Mouse (Mus musculus): ENCODE results near the gene Pnpla1. TPM values are rescaled to one million over a fixed set of nuclear protein-coding genes. Genes with fewer than 3 reads are reported as not detected.
A peak's percentile ranks its signal among the peaks of the same experiment; 100 is the strongest.
"Not testable (repeated sequence)": the region's sequence is repeated elsewhere in the genome, so short reads cannot be mapped to it uniquely, and the experiment has no call there.

Pnpla1 gene
- polyA plus RNA-seq, 1 experiment, result not detected

DNA sequence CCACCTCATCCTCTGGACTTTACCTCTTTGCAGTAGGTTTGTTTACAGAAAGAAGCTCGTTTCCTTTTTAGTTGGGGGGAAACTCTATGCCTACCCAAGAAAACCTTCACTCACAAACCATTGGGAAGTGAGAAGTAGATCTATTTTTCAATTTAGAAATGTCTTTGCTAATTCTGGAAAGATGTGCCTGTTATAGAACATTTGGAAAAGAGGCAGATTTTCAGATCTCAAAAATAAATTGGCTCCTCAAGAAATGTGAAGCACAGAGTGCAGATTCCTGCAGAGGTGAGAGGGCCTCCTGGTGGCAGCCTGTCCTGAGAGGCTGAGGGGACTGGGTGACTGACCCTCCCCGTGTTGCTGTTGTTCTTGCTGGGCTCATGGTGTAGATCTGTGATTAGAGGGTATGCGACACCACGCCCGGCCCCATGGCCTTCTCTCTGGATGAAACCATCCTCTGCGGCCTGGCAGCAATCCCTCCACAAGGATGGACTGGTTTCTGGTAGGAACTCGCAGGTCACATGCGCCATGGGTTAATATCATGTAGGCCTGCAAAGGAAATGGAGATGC, 30.5 kb upstream of the Pnpla1 start:
- Histone ChIP-seq H3K27ac (ENCODE audit: insufficient read depth, low read length) (no peak overlapping the region), H3K36me3 (ENCODE audit: control insufficient read depth, insufficient read depth, low read length) (peaks cover 29% of the 10 kb centered on the region), H3K27me3 (ENCODE audit: control insufficient read depth, insufficient read depth, low read length) (no peaks in the 10 kb centered on the region), H3K4me1 (ENCODE audit: control insufficient read depth, insufficient read depth, insufficient read length) (no peaks in the 10 kb centered on the region), H3K4me3 (ENCODE audit: extremely low read depth, insufficient read depth, insufficient read length) (no peak overlapping the region)
- TF ChIP-seq POLR2A (IDR thresholded peaks at IDR 0.05; ENCODE audit: low read depth, low read length), result no peak
- no peak for TF ChIP-seq CTCF (IDR thresholded peaks at IDR 0.05; ENCODE audit: extremely low read depth, insufficient read depth, insufficient read length, insufficient replicate concordance)
- WGBS, result 87% methylated on average over 8 of the region's 8 CpGs
- DNase-seq (ENCODE audit: low read depth in 1 of 2, low spot score in 2 of 2), result no peak

DNA sequence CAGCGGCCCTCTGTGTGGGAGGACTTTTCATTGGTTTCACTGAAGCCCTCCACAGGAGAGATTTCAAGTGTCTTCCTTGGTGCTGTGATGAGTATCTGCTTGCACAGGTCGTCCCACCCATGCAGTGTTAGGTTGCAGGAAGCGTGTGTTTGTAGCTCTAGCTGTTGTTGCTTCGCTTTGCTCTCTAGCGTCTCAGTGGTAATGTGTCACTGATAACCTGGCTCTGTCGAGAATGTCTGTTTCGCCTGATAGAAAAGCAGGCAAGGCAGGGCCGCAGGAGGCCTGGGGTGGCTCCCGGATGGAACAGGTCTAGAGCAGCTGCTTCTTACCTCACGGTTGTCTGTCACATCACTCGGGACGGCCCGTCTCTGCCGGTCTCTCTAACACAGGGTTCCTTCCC, 29.1 kb upstream of the Pnpla1 start:
- 78% methylated on average over 14 of the region's 14 CpGs for WGBS
- Histone ChIP-seq H3K27me3 (ENCODE audit: control insufficient read depth, insufficient read depth, low read length) (no peaks in the 10 kb centered on the region), H3K4me1 (ENCODE audit: control insufficient read depth, insufficient read depth, insufficient read length) (no peaks in the 10 kb centered on the region), H3K27ac (ENCODE audit: insufficient read depth, low read length) (peak overlapping the region; percentile 52; the same call in 1 of the 2 replicates), H3K4me3 (ENCODE audit: extremely low read depth, insufficient read depth, insufficient read length) (no peak overlapping the region), H3K36me3 (ENCODE audit: control insufficient read depth, insufficient read depth, low read length) (peaks cover 24% of the 10 kb centered on the region)
- TF ChIP-seq POLR2A (IDR thresholded peaks at IDR 0.05; ENCODE audit: low read depth, low read length) (no peak), CTCF (IDR thresholded peaks at IDR 0.05; ENCODE audit: extremely low read depth, insufficient read depth, insufficient read length, insufficient replicate concordance) (no peak)
- no peak for DNase-seq (ENCODE audit: low read depth in 1 of 2, low spot score in 2 of 2)

DNA sequence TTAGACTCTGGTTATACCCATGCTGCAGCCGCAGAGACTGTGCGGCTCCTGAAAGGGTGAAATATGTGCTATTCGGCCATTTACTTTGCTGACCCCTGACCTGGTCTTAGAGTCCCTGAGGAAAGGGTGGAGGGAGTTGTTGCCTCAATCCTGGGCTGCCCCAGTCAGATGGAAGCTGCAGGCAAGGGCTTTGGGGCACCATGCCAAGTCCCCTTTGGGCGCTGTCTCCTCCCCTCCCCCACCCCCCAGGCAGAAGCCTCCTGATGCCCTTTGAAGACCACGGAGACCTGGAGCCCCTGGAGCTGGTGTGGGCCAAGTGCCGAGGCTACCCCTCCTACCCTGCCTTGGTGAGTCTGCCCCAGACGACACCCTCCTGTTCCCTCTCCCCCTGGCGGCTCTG, 27.1 kb upstream of the Pnpla1 start:
- Histone ChIP-seq H3K4me3 (ENCODE audit: extremely low read depth, insufficient read depth, insufficient read length) (no peak overlapping the region), H3K36me3 (ENCODE audit: control insufficient read depth, insufficient read depth, low read length) (peaks cover 19% of the 10 kb centered on the region), H3K27ac (ENCODE audit: insufficient read depth, low read length) (no peak overlapping the region), H3K4me1 (ENCODE audit: control insufficient read depth, insufficient read depth, insufficient read length) (no peaks in the 10 kb centered on the region), H3K27me3 (ENCODE audit: control insufficient read depth, insufficient read depth, low read length) (no peaks in the 10 kb centered on the region)
- no peak for DNase-seq (ENCODE audit: low read depth in 1 of 2, low spot score in 2 of 2)
- TF ChIP-seq POLR2A (IDR thresholded peaks at IDR 0.05; ENCODE audit: low read depth, low read length), result no peak
- no peak for TF ChIP-seq CTCF (IDR thresholded peaks at IDR 0.05; ENCODE audit: extremely low read depth, insufficient read depth, insufficient read length, insufficient replicate concordance)
- 93% methylated on average over 8 of the region's 8 CpGs for WGBS

DNA sequence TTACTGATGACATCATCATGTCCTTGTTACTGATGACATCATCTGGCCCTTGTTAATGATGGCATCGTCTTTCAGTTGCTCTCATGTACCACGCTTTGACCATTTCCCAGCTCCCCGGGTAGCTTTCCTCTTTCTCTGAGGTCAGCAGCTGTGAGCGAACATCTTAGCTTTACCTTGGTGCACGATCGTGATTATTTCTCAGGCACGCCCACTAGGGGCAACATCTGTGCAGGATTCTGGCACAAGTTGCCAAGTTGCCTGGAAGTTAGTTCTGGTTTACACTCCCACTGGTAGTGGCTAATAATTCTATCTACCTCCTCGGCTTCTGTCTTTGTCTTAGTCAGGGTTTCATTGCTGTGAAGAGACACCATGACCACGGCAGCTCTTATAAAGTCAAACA, 26.2 kb upstream of the Pnpla1 start:
- Histone ChIP-seq H3K27me3 (ENCODE audit: control insufficient read depth, insufficient read depth, low read length) (no peaks in the 10 kb centered on the region), H3K4me3 (ENCODE audit: extremely low read depth, insufficient read depth, insufficient read length) (no peak overlapping the region), H3K36me3 (ENCODE audit: control insufficient read depth, insufficient read depth, low read length) (peaks cover 26% of the 10 kb centered on the region), H3K4me1 (ENCODE audit: control insufficient read depth, insufficient read depth, insufficient read length) (no peaks in the 10 kb centered on the region), H3K27ac (ENCODE audit: insufficient read depth, low read length) (no peak overlapping the region)
- TF ChIP-seq POLR2A (IDR thresholded peaks at IDR 0.05; ENCODE audit: low read depth, low read length) (no peak), CTCF (IDR thresholded peaks at IDR 0.05; ENCODE audit: extremely low read depth, insufficient read depth, insufficient read length, insufficient replicate concordance) (no peak)
- no peak for DNase-seq (ENCODE audit: low read depth in 1 of 2, low spot score in 2 of 2)
- WGBS, result 87% methylated on average over 9 of the region's 9 CpGs

DNA sequence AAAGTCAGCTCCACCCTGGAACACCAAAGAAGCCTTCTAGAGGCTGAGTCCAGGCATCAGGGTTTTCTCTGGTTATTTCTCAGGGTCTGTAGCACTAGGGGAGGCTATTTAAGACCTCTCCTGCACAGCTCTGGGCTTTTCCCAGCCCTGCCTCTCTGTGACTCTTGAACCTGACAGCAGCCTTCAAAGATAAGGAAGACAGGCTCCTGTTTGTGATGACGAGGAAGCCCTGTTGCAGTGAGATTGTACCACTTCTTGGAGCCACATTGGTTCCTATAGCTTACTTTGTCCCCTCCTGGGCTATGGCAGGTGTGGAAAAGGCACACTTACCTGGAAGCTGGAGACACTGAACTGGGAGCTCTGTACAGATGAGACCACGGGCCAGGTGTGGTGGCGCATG, 25.3 kb upstream of the Pnpla1 start:
- 88% methylated on average over 3 of the region's 3 CpGs for WGBS
- no peak for DNase-seq (ENCODE audit: low read depth in 1 of 2, low spot score in 2 of 2)
- H3K27me3 ChIP-seq (ENCODE audit: control insufficient read depth, insufficient read depth, low read length), result no peaks in the 10 kb centered on the region
- H3K4me1 ChIP-seq (ENCODE audit: control insufficient read depth, insufficient read depth, insufficient read length), result no peaks in the 10 kb centered on the region
- H3K36me3 ChIP-seq (ENCODE audit: control insufficient read depth, insufficient read depth, low read length), result peaks cover 31% of the 10 kb centered on the region
- no peak overlapping the region for H3K4me3 ChIP-seq (ENCODE audit: extremely low read depth, insufficient read depth, insufficient read length)
- no peak overlapping the region for H3K27ac ChIP-seq (ENCODE audit: insufficient read depth, low read length)
- TF ChIP-seq CTCF (IDR thresholded peaks at IDR 0.05; ENCODE audit: extremely low read depth, insufficient read depth, insufficient read length, insufficient replicate concordance) (no peak), POLR2A (IDR thresholded peaks at IDR 0.05; ENCODE audit: low read depth, low read length) (no peak)

DNA sequence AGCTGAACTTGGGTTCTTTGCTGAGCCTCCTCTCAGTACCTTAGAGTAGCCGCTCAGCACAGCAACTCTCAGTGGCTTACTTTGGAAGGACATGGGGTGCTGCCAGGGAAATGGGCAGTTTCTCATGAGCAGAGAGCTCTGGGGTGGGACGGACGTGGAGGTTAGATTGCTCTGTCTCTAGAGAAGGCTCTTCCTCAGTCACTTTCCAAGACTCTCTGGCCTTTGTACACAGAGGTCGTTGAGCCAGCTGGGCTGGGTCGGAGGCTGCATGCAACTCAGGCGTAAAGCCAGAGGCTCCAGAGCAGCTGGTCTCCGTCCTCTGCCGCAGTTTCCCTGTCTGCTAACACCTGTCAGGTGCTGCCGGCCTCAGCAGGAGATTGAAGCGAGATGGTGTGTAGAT, 23.5 kb upstream of the Pnpla1 start:
- DNase-seq (ENCODE audit: low read depth in 1 of 2, low spot score in 2 of 2), result no peak

DNA sequence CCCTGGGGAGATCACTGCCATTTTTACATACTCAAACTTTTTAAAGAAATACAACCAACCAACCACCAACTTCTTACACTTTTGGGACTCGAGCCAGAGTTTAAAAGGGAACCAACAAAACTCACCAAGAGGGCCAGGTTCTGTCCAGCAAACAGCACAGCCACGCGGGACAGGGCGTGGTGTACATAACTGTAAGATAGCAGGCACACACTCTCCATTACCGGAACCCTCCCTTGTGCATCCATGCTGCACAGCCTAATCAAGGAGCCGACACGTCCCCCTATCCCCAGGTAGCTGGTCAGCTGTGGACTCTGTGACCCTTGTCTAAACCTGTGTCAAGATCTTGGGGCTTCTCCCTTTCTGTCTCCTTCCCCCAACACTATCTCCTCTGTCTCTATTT, 20.4 kb upstream of the Pnpla1 start:
- 87% methylated on average over 7 of the region's 7 CpGs for WGBS

More for the DNA sequence above, 23.5 kb upstream of the Pnpla1 start:
- H3K27ac ChIP-seq (ENCODE audit: insufficient read depth, low read length), result no peak overlapping the region
- no peak for TF ChIP-seq CTCF (IDR thresholded peaks at IDR 0.05; ENCODE audit: extremely low read depth, insufficient read depth, insufficient read length, insufficient replicate concordance)
- no peak for TF ChIP-seq POLR2A (IDR thresholded peaks at IDR 0.05; ENCODE audit: low read depth, low read length)
- H3K4me3 ChIP-seq (ENCODE audit: extremely low read depth, insufficient read depth, insufficient read length), result no peak overlapping the region
- no peaks in the 10 kb centered on the region for H3K4me1 ChIP-seq (ENCODE audit: control insufficient read depth, insufficient read depth, insufficient read length)
- WGBS, result 87% methylated on average over 10 of the region's 10 CpGs
- H3K36me3 ChIP-seq (ENCODE audit: control insufficient read depth, insufficient read depth, low read length), result peaks cover 34% of the 10 kb centered on the region
- no peaks in the 10 kb centered on the region for H3K27me3 ChIP-seq (ENCODE audit: control insufficient read depth, insufficient read depth, low read length)

DNA sequence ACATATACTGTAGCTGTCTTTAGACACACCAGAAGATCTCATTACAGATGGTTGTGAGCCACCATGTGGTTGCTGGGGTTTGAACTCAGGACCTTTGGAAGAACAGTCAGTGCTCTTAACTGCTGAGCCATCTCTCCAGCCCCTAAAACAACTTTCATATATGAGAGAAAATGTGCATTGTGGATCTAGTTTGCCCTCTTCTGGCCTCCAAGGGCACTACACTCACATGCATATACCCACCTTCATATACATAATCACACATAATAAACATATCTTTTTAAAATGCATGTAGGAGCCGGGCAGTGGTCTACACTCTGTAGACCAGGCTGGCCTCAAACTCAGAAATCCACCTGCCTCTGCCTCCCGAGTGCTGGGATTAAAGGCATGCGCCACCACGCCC, 16.3 kb upstream of the Pnpla1 start:
- H3K4me3 ChIP-seq (ENCODE audit: extremely low read depth, insufficient read depth, insufficient read length); H3K27ac ChIP-seq (ENCODE audit: insufficient read depth, low read length); DNase-seq (ENCODE audit: low read depth in 1 of 2, low spot score in 2 of 2); H3K4me1 ChIP-seq (ENCODE audit: control insufficient read depth, insufficient read depth, insufficient read length); H3K27me3 ChIP-seq (ENCODE audit: control insufficient read depth, insufficient read depth, low read length): not testable (repeated sequence)
- WGBS, result 95% methylated on average over 4 of the region's 4 CpGs
- peaks cover 11% of the 10 kb centered on the region for H3K36me3 ChIP-seq (ENCODE audit: control insufficient read depth, insufficient read depth, low read length)

More for the DNA sequence above, 20.4 kb upstream of the Pnpla1 start:
- Histone ChIP-seq H3K4me3 (ENCODE audit: extremely low read depth, insufficient read depth, insufficient read length) (no peak overlapping the region), H3K27ac (ENCODE audit: insufficient read depth, low read length) (no peak overlapping the region), H3K27me3 (ENCODE audit: control insufficient read depth, insufficient read depth, low read length) (no peaks in the 10 kb centered on the region), H3K4me1 (ENCODE audit: control insufficient read depth, insufficient read depth, insufficient read length) (no peaks in the 10 kb centered on the region), H3K36me3 (ENCODE audit: control insufficient read depth, insufficient read depth, low read length) (peaks cover 24% of the 10 kb centered on the region)
- no peak for TF ChIP-seq CTCF (IDR thresholded peaks at IDR 0.05; ENCODE audit: extremely low read depth, insufficient read depth, insufficient read length, insufficient replicate concordance)
- no peak for TF ChIP-seq POLR2A (IDR thresholded peaks at IDR 0.05; ENCODE audit: low read depth, low read length)
- no peak for DNase-seq (ENCODE audit: low read depth in 1 of 2, low spot score in 2 of 2)
